Mouse (Mus musculus) gastrocnemius, adult 18-20 months (tissue): ENCODE data around the gene Zfyve28. TPM values are rescaled to one million over a fixed set of nuclear protein-coding genes. Genes with fewer than 3 reads are reported as not detected.

Experiments used
- DNase-seq: peaks from one replicate; pipeline ENCODE4 v3.0.0; 2021; ENCODE audit warnings: low spot score
- total RNA-seq, 2 experiments: library from RNA; stranded (reverse); gene quantifications; 2 replicates each; pipeline ENCODE4 v1.2.3; 2021

Gene Zfyve28
- total RNA-seq, 2 experiments from 2014 or later = 0.41 to 0.69 TPM

- DNase-seq = no peak
Measured at GRCm38 (mm10) chr5:34252307-34252966, 35.8 kb downstream of the Zfyve28 start.

- no peak for DNase-seq
Measured at GRCm38 (mm10) chr5:34251794-34252193, 36.5 kb downstream of the Zfyve28 start.

GRCm38 (mm10) chr5:34250090-34250489, 38.2 kb downstream of the Zfyve28 start:
- DNase-seq = no peak

- DNase-seq = no peak
Measured at GRCm38 (mm10) chr5:34249132-34249531, 39.1 kb downstream of the Zfyve28 start.

GRCm38 (mm10) chr5:34246443-34246842, 41.8 kb downstream of the Zfyve28 start:
- DNase-seq = no peak

GRCm38 (mm10) chr5:34243062-34243461, 45.2 kb downstream of the Zfyve28 start:
- DNase-seq = no peak

GRCm38 (mm10) chr5:34242224-34242963, 45.9 kb downstream of the Zfyve28 start:
- DNase-seq = peak; percentile 29

GRCm38 (mm10) chr5:34238444-34238843, 49.8 kb downstream of the Zfyve28 start:
- no peak for DNase-seq

GRCm38 (mm10) chr5:34235898-34236420, 52.3 kb downstream of the Zfyve28 start:
- DNase-seq = peak; percentile 42

- DNase-seq = no peak
Measured at GRCm38 (mm10) chr5:34235056-34235455, 53.2 kb downstream of the Zfyve28 start.

GRCm38 (mm10) chr5:34233221-34233515, 55.1 kb downstream of the Zfyve28 start:
- DNase-seq = no peak

- no peak for DNase-seq
Measured at GRCm38 (mm10) chr5:34232481-34233220, 55.6 kb downstream of the Zfyve28 start.

- no peak for DNase-seq
Measured at GRCm38 (mm10) chr5:34231901-34232300, 56.3 kb downstream of the Zfyve28 start.

- DNase-seq = no peak
Measured at GRCm38 (mm10) chr5:34230599-34231485, 57.4 kb downstream of the Zfyve28 start.

GRCm38 (mm10) chr5:34229503-34229902, 58.7 kb downstream of the Zfyve28 start:
- DNase-seq = no peak

- no peak for DNase-seq
Measured at GRCm38 (mm10) chr5:34225516-34225915, 62.7 kb downstream of the Zfyve28 start.

- DNase-seq = no peak
Measured at GRCm38 (mm10) chr5:34224515-34224914, 63.7 kb downstream of the Zfyve28 start.

- no peak for DNase-seq
Measured at GRCm38 (mm10) chr5:34220001-34220400, 68.2 kb downstream of the Zfyve28 start.

GRCm38 (mm10) chr5:34218672-34219071, 69.6 kb downstream of the Zfyve28 start:
- no peak for DNase-seq

GRCm38 (mm10) chr5:34217756-34218155, 70.5 kb downstream of the Zfyve28 start:
- no peak for DNase-seq

GRCm38 (mm10) chr5:34216025-34216424, 72.2 kb downstream of the Zfyve28 start:
- no peak for DNase-seq
